Mouse (Mus musculus) brain, embryonic 14.5 days (tissue): Measurements from ENCODE around the gene Rsrc2. TPM values are rescaled to one million over a fixed set of nuclear protein-coding genes. Genes with fewer than 3 reads are reported as not detected.

Experiments
- DNase-seq: peaks from one replicate; pipeline ENCODE4 v3.0.0-alpha.2; 2011; ENCODE audit warnings: low read depth
- CTCF ChIP-seq: fragments of 200-500 bp; IDR thresholded peaks from 2 replicates; pipeline ENCODE4 v1.5.1; 2012; ENCODE audit warnings: inconsistent platforms, mild to moderate bottlenecking, moderate library complexity, borderline replicate concordance; ENCODE audit not compliant: insufficient read depth, insufficient read length; ENCODE audit errors: extremely low read depth
- POLR2A ChIP-seq: fragments of 200-500 bp; IDR thresholded peaks from 2 replicates; pipeline ENCODE4 v1.6.1; 2012; ENCODE audit warnings: mild to moderate bottlenecking, inconsistent platforms, borderline replicate concordance; ENCODE audit not compliant: poor library complexity, insufficient read depth, insufficient read length, severe bottlenecking; ENCODE audit errors: extremely low read depth
- polyA plus RNA-seq: library from polyadenylated mRNA; depleted of rRNA; stranded (reverse); fragments of >200 nt; gene quantifications from 2 replicates; pipeline ENCODE4 v1.2.3, GENCODE M21; 2012; rRNA removed

Gene Rsrc2
- polyA plus RNA-seq, 1 experiment: 115 TPM

DNA sequence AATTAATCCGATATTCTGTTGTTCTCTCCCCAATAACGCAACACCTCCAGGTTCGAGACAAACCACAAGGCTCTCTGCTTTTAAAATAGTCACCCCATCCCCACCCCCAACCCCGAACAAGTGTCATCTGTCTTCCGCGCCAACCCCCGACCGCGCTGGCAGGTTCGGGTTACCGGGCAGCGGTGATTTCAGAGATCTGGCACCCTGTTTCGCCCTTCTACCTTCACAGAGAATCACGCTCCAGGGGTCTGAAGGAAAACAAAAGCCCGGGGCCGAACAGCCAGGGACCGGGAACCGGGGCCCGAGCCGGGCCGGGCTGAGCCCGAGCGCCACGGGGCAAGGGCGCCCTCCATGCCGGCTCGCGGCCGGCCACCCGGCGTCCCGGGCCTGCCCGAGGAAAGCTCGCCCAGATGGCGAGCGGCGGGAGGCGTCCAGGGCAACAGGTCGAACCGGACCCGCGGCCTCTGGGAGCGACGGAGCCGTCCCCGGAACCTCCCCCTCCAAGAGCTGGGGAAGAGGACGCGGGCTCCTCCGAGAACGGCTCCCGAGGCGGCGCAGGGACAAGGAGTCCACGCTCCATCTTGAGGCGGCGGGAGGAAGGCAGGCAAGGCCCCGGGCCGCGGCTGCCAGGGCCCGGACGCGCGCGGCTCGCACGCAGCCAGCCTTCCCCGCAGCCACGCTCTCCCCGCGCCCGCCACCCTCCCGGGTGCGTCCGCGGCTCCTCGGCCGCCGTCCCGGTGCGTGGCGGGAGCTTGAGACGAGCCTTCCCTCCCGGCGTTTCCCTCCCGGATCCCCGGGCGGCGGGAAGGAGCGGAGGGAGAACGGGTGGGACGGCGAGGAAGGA is 65.6 kb downstream of the Rsrc2 start:
- no peak for TF ChIP-seq CTCF
- TF ChIP-seq POLR2A: 0 out of 2 replicates have a peak, but pooled peaks have one; percentile 11
- peak; percentile 69 for DNase-seq

DNA sequence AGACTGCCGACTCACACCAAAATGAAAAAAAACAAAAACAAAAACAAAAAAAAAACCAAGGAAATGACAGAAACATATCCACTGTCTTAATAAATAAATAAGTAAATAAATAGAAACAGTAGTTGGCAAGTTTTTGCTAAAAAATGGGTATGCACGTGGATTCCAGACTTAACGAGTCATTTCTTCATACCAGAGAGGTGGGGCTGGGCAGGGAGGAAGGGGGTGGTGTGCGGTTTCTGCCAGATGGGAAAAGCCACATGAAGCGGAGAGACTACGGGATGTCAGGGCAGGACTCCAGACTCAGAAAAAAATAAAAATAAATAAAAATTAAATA is 66.2 kb downstream of the Rsrc2 start:
- no peak for TF ChIP-seq CTCF
- TF ChIP-seq POLR2A: no peak
- peak; percentile 76 for DNase-seq

DNA sequence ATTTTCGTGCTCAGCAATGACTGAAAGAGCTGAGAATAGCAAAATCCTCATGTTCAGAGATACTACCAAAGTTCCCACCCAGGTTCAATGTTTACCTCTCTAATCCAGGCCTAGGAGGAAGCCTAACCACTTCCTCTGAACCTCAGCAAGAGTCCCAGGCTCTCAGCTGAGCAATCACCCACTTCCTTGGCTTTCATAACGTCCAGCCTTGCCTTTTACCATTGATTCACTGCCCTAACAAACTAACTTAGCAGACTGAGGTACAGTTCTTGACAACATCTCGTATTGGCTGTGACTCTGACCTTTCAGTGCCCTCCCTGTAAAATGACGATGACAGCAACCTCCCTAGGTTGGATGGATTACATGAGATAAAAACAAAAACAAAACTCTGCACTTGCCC is 66.8 kb downstream of the Rsrc2 start:
- TF ChIP-seq POLR2A (no peak), CTCF (no peak)
- no peak for DNase-seq

DNA sequence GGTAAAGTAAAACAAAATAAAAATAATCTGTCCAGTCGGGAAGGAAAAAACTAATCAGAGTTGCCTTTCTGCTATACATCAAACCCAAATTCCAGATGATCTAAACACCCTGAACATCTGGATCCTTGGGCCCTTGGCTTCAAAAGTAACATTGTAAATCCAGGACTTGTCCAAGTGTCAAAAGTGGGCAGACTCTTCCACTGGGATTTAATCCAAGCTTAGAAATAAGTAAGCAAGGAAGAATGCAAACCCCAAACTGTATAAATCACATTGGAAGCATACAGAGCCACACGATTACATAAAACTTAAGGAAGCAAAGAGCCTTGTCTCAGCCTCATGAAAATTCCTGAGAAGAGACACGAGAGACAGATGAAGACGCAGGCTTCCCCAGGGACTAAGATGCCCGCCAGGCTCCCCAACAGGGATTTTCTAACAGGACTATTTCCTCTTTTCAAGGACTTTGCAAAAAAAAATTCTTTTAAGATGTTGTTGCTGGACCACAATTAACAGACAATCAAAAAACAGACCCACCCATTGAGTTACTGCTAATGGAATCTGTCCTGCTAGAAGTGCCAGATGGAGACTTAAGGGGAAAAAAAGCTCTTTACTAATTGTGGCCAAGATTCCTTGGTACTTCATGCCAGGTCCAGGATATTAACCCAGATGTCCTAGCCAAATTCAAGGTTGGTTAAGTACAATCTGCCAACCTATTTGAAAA is 69.5 kb downstream of the Rsrc2 start:
- peak; percentile 88 for DNase-seq
- TF ChIP-seq POLR2A (no peak), CTCF (no peak)

DNA sequence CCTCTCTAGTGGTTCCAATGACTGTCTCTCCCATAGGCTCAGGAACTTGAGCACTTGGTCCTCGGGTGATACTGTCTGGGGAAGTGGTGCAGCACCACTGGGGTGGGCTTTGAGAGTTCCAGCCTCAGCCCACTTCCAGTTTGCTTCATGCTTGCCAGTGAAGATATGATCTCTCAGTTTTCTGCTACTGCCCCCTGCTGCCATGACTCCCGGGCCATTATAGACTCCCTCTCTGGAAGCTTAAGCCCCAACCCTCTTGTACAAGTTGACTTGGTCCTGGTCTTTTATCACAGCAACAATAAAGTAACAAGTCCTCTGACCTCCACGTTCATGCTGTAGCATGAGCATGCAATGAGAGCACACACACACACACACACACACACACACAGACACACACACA is 70.1 kb downstream of the Rsrc2 start:
- no peak for DNase-seq
- no peak for TF ChIP-seq CTCF
- no peak for TF ChIP-seq POLR2A

Other genes starting within 250 kb of the Rsrc2 start
- gene B3gnt4, start 239.0 kb downstream of the Rsrc2 start, polyA plus RNA-seq: 2.5 and 4.3 TPM in 2 replicates
- gene Diablo, start 225.2 kb downstream of the Rsrc2 start, polyA plus RNA-seq: 97.2 and 121 TPM in 2 replicates
- 10.2 and 10.3 TPM in 2 replicates for gene Gm49027, start 223.9 kb downstream of the Rsrc2 start, polyA plus RNA-seq
- gene Vps33a, start 176.4 kb downstream of the Rsrc2 start, polyA plus RNA-seq: 32.4 and 45.6 TPM in 2 replicates
- gene Clip1, start 64.8 kb downstream of the Rsrc2 start, polyA plus RNA-seq: 73.9 and 94.8 TPM in 2 replicates
- gene Zcchc8, start 28.3 kb downstream of the Rsrc2 start, polyA plus RNA-seq: 79.2 and 91.8 TPM in 2 replicates
- gene Kntc1, start 302 bp upstream of the Rsrc2 start, polyA plus RNA-seq: 10.3 and 17.5 TPM in 2 replicates
- 0.07 and 0.30 TPM in 2 replicates for gene Hcar2, start 116.1 kb upstream of the Rsrc2 start, polyA plus RNA-seq
- gene Hcar1, start 130.6 kb upstream of the Rsrc2 start, polyA plus RNA-seq: 0.23 and 0.48 TPM in 2 replicates
- gene Denr, start 157.8 kb upstream of the Rsrc2 start, polyA plus RNA-seq: 27.8 and 37.4 TPM in 2 replicates
- 1.4 and 2.3 TPM in 2 replicates for gene Gm43518, start 178.0 kb upstream of the Rsrc2 start, polyA plus RNA-seq
- 6.8 and 7.1 TPM in 2 replicates for gene Ccdc62, start 181.3 kb upstream of the Rsrc2 start, polyA plus RNA-seq
- 17.7 and 23.9 TPM in 2 replicates for gene Hip1r, start 224.2 kb upstream of the Rsrc2 start, polyA plus RNA-seq